Mouse (Mus musculus): ENCODE measurements around the gene Atxn3.

- TF ChIP-seq POLR2A (IDR thresholded peaks at IDR 0.05; ENCODE audit: extremely low read depth, insufficient read depth, low read length) (no peak), CTCF (IDR thresholded peaks at IDR 0.05; ENCODE audit: low read depth, low read length) (no peak)
Measured at GRCm38 (mm10) chr12:101922313-101922712, 35.7 kb downstream of the Atxn3 start.
